Mouse (Mus musculus) adrenal gland (tissue): ENCODE data around the gene Tspan11.

Source experiments
- intact Hi-C: fragments of 180-260 bp; cut with DNase I; formaldehyde crosslinking; loops from one replicate; pipeline ENCODE4 v1.15.1; 2025

The Tspan11 gene

DNA sequence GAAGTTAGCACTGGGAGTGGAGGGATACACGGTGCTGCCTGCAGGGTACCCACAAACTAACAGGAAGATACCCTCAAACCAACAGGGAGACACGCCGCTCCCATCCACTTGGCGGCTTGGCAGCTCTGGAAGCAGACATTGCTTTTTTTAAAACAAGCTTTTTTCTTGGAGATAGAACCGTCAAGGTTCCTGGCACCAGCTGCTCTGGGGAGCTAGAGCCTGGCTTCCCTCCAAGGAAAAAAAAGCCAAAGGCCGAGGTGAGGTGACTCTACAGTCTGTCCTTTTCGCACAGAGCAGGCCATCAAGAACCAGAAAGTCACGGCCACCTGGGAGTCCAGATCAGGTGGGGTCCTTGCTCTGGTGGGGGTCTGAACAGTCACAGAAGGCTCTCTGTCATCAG lies 93.8 kb downstream of the Tspan11 start:
- intact Hi-C loops: loop anchor here (5.0 kb wide), 1 partner anchor 36 kb away; no protein-coding TSS in a partner anchor

DNA sequence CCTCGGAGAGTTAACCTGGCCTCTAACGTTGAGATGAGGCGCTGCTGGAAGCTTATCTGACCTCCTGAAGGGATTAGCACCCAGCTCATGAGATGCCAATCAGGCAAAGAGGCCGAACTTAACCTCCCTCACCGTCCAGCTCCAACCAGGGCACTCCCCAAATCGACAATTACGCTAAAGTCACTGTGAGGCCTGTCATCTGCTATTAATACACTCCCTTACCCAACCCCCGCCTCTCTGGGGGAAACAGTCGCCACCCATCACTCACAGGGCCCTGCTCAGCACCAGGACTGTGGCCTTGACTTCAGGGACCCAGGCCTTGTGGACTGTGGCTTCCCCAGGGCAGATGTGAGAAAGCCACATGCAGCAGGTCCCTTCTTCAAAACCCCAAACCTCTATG lies 99.0 kb downstream of the Tspan11 start:
- intact Hi-C loops: no loop called here

DNA sequence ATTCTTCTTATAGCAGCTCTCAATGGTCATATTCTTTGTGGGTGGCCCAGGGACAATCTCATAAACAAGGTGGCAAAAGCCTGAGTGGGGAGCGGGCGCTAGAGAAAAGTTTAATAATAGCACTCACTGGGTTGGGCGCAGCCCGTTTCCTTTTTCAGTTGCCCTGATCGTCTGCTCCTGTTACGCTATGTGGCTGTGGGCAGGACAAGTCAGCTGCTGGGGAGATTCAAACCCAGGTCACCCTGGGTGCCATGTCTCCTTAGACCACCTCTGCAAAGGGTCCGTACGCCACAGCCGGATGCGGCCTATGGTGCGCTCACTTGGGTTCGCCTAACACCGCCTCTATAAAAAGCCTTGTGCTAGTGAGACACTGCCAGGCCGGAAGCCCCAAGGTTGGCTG lies 100.0 kb downstream of the Tspan11 start:
- intact Hi-C loops: no loop called here

DNA sequence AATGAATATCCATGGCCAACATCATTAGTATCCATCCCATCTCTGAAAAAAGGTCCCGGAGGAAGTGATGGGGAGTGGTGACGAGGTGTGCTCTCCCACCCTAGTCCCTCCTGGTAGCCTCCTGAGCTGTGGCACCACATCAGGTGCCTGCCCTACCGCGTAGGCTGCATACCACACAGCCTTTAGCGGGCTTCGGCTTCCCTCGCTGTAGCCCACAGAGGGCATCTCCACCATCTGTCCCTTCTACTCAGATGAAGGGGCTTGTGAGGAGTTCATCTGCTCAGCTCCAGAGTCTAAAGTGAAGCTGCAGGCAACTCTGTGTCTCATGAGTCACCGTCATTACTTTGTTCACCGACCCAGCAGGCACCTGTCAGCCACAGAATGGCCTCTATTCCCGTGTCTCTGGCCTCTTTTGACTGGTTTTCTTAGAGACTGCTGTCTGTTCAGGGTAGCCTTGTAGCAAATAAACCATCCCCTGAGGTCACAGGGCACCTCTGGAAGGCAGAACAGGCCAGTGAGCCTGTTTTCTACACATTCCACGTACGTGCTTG lies 101.6 kb downstream of the Tspan11 start:
- intact Hi-C loops: no loop called here

DNA sequence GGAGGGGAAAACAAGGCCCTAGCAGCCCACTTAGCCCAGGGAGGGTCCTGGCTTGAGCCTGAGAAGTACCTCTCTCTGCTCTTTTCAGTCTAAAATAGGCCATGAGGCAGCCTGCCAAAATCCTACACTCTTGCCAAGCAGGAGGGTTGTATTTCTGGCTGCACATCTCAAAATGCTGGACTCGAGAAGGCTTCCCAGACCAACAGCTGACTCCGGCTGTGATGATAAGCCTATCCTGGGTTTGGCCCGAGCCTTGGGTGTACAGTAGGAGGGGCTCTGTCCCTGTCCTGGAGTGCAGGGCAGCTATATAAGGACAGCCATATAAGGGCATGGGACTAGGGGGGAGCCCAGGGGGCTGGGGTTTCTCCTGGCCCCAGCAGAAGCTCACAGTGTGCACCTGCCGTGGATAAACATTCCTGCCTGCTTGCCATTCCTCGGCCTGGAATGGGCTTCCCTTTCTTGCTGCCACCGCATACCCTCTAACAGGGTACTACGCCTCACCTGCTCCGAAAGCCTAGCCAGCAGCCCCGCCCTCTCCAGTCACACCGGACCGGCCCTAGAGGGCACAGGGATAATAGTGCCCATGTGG lies 102.3 kb downstream of the Tspan11 start:
- intact Hi-C loops: no loop called here

DNA sequence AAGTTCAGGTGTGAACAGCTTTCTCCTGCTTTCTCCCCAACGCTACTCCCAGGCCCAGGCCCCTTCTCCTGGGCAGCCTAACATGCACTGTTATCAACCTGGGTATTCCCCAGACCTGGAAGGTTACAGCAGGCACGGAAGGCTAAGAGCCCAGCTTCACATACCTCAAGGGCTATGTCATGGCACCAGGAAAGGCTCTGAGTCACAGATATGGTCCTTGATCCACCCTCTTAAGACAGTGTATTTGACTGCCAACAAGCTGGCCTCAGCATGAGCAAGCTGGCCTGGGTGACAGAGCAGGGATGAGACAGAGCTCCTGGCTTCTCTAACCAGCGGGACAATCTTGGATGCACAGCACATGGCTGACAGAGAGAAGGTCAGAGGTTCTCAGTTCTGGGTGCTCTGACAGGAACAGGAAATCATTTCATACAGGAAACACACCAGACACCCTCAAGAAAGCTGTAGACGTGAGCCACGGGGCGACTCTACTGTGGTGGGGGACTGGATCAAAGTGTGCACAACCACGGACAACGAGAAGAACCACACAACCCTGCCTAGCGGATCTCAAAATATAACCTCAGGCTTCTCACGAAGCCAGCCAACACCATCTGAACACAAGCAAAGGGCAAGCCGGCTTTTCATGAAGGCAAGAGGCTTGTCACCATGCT lies 104.3 kb downstream of the Tspan11 start:
- intact Hi-C loops: no loop called here

DNA sequence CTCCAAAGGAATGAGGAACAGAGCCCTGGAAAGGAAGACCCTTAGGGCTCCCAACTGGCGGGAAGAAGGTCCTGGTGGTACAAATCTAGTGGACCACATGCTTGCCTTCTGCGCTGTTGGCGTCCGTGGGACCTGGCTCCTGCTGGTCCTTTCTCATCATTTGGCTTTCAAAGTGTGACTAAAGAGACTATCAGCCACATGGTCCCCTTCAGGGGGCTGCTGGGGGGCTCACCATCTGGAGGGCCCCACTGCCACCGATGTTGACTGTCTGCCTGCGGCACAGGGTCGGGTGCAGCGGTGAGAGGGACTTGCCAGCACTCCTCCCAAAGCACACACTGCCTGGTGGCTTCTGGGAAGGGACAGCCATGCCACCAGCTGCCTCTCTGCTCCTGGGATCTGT lies 105.6 kb downstream of the Tspan11 start:
- intact Hi-C loops: no loop called here

DNA sequence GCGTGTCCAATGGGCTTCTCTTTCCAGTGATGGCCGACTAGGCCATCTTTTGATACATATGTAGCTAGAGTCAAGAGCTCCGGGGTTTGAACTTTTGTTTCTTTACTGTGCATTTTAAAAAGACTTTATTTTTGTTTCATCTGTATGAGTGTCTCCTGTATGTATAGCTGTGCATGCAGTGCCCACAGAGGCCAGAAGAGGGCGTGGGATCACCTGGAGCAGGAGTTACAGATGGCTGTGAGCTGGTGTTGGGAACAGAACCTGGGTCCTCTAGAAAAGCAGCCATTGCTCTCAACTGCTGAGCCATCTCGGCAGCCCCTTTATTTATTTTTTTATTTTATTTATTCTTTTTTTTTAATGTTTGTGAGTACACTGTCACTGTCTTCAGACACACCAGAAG lies 109.5 kb downstream of the Tspan11 start:
- intact Hi-C loops: no loop called here

DNA sequence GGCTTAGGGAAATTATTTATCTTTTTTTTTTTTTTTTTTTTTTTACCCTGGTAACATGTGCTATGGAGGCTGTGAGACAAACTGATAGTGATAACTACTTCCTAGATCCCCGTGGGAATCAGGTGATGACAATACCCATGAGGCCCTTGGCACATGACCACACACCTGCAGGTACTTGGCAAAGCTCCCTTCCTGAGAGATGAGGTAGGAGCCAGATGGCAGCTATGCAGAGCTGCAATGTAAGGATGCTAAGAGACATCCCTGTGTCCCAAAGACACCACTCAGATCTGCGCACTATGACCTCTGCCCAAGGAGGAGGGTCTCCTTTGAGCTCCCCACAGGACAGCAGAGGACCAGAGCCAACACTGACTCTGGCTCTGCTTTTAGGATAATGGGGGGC lies 111.7 kb downstream of the Tspan11 start:
- intact Hi-C loops: no loop called here

DNA sequence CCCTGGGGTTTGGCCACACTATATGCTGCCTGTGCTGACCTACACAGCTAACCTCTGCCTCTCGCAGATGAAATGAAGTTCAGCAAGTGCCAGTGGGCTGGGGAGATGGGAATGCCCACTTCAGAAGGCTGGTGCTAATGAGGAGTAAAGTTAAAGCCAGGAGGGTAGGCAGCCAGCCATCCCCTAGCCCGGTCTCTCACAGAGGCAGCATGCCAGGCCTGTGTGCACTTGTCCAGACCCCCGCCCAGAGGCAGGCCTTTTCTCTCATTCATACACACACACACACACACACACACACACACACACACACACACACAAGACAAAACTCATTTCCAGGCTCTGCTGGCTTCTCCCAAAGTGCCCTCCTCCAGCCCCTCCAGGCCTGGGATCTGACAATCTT lies 113.4 kb downstream of the Tspan11 start:
- intact Hi-C loops: no loop called here

DNA sequence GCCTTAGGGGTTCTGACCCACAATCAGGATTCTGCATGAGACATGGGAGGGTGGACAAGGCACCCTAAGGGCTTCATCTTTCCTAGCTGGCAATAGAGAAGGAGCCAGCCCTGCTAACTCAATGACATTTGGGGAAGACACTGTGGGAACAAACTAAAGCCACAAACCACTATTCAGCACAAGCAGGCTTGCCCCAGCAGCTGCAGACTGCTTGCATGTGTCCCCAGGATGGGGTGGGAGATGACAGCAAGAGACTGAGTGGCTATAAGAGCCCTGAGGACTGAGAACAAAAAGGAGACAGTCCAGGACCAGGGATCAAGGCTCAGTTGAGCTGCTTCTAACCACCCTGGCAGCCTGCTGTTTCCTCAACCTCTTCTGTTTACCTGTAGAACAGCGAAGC lies 114.2 kb downstream of the Tspan11 start:
- intact Hi-C loops: no loop called here

DNA sequence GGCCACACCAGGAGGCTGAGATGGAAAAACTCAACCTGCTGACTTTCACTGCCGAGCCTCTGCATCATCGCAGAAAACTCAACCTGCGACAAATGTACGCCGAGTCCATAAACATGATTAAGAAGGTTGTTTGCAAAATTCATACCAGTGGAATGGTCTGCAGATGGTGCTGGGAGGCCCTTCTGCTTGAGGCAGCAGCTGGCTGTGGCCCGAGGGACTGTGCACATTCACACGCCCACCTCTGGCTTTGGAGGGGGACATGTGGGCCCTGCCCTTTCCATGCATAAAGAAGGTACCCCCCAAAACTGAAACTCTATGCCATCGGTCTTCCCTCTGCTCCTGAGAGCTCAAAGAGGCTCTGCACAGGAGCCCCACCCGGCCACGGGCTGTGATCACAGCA lies 114.7 kb downstream of the Tspan11 start:
- intact Hi-C loops: no loop called here

DNA sequence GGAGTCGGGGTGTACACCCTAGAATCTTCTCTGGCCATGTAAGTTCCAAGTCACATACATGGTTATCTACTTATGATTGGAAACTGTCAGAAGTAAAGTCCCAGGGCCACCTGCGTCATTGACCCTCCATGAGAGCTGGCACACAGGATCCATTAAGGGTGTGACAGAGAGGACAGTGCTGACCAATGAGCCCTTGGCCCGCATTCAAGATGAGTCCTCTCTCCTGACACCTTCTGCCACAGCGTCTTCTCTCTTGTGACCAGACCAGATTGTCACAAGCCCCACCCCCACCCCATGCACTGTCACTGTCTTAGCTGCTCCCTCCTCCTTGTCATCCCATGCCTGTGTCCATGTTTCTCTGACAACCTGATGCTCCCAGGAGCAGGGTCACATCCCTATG lies 115.3 kb downstream of the Tspan11 start:
- intact Hi-C loops: no loop called here

DNA sequence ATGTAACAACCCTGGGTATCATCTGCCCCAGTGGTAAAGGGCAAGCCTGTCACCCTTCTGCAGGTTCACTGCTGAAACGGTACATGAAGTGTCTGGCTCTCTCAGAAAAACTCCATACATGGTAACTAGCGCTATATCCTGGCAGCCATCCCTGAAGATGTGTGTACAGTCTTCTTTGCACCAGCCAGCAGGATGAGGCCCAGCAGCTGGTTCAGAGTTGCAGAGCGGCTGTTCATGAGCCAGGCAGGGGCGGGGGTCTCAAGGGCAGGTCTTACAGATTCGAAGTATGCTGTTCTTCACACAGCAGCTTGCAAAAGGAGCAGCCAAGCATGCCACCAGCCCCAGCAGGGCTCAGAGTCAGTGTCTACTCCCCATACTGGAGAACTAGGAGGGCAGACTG lies 116.2 kb downstream of the Tspan11 start:
- intact Hi-C loops: no loop called here
